Mouse (Mus musculus) 3T3-L1 (cell line): ENCODE measurements around the gene Esrrg.

Source experiments
- DNase-seq: peaks from one replicate; pipeline ENCODE4 v3.0.0-alpha.2; 2015; ENCODE audit warnings: low read depth, low spot score

The Esrrg gene

DNA sequence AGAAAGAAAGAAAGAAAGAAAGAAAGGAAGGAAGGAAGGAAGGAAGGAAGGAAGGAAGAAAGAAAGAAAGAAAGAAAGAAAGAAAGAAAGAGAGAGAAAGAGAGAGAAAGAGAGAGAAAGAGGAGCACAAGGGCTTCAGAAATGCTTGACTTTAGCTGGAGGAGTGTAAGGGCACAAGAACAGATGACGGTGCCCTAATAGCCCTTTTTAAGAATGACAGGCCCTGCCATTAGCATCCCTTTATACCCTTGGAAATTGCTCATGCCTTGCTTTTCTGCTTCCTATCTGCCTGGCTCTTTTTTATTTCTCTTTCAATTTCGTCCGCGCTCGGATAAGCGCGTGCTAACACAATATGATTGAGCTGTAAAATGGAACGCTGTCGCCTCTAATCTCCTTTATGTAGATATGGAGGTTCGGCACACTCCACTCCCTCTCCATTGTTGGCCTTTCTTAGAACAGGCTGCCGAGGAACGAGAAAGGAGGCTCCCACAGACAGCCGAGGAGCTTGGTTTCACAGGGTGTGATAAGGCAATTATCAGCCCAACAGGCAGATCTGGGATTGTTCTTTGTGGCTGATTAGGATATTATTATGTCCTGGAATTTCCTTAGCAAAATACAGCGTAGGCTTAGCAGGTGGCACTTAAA lies 546.0 kb downstream of the Esrrg start:
- no peak for DNase-seq

DNA sequence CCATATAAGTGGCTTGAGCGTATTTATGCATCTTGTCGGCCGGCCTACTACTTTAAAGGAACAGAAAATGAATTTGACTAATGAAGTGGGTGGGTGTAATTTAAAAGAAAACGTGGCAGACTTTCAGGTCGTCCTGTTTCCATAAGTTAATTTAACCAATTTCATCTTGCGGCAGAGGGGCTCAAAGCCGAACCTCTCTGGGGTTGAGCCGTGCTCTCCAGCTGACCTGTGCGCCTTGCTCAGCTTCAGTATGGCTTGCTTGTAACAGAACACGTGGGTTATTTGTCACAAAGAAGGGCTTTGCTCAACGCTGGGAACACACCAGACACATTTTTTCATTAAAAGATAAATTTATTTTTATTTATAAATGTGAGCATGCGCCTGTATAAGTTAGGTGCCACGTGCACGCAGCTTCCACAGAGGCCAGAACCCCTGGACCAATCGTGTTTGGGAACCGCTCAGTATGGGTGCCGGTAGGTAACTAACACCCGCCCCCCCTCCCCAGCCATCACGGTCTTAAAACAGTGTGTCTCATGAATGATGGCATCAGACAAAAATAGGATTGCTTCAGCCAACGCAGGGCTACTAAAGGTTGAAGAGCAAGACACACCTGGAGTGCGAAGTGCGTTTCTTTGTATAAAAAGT lies 546.7 kb downstream of the Esrrg start:
- no peak for DNase-seq

- no peak for DNase-seq
Measured at GRCm38 (mm10) chr1:188156520-188156919, 547.9 kb downstream of the Esrrg start.

- DNase-seq: no peak
Measured at GRCm38 (mm10) chr1:188157237-188157955, 548.8 kb downstream of the Esrrg start.

- DNase-seq: no peak
Measured at GRCm38 (mm10) chr1:188158675-188159074, 550.1 kb downstream of the Esrrg start.

- no peak for DNase-seq
Measured at GRCm38 (mm10) chr1:188159108-188159507, 550.5 kb downstream of the Esrrg start.

- DNase-seq: no peak
Measured at GRCm38 (mm10) chr1:188163058-188163457, 554.5 kb downstream of the Esrrg start.

DNA sequence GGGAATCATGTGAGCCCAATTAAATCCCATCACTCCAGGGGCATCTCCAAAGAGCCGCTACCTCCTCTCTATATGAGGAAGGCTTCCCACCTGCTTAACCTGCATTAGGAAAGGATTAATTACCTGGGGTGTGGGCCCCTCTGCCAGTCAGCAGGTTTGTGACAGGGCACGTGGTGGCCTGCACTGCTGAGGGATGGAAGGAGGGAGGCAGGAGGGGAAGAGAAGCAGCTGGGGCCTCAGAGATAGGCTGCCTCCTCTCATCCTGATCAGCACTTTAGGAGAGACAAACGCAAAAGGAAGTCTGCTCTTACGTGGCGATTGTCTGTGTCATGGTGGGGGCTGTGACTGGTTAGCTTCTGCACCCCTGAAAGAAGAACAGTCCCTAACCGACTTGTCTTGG lies 555.7 kb downstream of the Esrrg start:
- no peak for DNase-seq

- DNase-seq: no peak
Measured at GRCm38 (mm10) chr1:188173859-188174258, 565.3 kb downstream of the Esrrg start.

DNA sequence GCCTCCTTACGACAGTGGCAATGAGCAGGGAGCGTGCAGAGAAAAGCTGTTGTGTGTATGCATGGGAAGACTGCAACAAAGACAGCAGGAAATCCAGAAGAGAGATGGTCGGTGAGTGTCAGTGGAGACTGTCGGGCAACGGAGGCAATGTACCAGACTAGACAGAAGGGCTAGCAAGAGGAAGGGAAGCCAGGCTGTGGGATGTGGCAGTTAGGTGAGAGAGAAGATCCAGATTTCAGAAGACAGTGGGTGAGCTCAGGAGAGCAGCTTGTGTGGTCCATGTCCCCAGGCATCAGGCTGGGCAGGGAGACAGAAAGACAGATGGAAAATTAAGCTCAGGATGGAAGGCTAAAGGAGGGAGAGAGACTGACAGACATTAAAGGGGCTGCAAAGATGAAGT lies 574.4 kb downstream of the Esrrg start:
- DNase-seq: no peak

DNA sequence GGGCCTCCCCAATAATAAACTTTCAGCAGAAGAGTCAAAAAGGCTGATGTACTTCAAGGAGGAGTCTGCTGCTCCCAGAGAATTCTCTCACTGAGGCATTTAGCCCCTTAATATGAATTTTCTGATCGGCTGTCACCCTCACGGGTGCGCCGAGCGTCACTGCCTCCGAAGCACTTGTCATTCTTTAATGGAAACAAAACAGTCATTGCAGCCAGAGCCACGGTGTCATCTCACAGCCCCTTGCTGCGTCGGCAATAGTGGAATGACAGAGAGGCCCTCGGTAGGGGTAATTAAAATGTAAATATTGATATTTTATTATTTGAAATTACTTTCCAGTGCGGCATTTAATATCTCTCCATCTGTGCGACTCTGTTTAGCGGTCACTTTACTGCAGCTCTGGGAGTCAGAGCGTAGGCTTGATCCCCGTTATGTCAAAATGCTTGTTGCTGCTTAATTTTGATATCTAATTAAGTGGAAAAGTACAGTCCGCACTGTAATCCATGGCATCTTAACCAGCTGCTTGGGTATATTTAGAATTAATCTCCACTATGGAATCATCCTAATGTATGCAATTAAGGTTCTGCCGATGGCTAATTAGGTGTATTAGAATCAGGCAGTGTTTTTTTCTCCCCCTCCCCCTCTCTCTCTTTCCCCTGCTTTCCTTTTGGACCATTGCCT lies 578.0 kb downstream of the Esrrg start:
- no peak for DNase-seq

DNA sequence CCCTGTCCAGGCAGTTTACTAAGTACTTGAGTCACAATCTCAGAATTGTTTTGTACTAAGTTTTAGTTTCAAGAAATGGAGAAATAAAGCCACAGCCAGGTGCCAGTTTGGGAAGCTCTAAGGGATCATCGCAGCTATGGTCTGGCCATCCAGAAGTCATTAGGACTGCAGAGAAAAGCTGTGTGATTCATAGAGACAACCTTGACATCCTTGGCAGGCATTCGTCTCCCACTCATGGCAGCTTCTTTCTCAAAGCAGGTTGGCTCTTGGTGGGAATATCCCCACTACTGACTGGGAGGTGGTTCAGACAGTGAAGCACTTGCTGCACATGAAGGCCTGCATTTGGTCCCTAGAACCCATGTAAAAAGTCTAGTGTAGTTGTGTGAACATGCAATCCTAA lies 584.4 kb downstream of the Esrrg start:
- no peak for DNase-seq

DNA sequence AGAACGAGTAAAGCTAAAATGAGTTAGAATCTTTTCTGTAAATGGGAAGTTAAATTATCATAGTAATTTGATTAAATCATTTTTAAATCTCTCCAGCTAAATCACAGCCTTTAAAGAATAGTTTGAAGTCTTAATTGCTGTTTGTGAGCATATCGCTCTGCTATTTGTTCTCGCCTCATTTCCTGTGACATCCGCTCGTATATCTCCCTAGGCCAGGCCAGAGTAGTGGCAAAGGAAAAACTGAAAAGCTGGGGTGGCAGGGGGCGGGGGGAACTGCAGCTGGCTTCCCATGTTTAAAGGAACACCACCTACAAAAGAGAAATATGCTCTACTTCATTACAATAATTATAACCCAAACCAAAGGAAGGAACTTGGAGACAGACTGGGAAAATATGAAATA lies 598.8 kb downstream of the Esrrg start:
- no peak for DNase-seq

DNA sequence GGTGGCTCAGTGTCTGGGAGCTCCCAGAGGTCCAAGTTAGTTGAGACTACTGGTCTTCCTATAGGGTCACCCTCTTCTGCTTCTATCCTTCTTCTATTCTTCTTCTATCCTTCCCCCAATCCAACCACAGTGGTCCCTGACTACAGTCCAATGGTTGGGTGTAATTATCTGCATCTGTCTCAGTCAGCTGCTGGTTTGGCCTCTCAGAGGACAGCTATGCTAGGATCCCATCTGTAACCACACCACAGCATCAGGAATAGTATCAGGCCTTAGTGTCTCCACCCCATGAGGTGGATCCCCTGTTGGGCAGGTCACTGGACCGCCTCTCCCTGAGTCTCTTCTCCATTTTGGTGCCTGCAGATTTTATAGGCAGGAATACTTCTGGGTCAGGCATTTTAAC lies 600.4 kb downstream of the Esrrg start:
- DNase-seq: no peak

GRCm38 (mm10) chr1:188214885-188215611 lies 606.5 kb downstream of the Esrrg start:
- DNase-seq: no peak

DNA sequence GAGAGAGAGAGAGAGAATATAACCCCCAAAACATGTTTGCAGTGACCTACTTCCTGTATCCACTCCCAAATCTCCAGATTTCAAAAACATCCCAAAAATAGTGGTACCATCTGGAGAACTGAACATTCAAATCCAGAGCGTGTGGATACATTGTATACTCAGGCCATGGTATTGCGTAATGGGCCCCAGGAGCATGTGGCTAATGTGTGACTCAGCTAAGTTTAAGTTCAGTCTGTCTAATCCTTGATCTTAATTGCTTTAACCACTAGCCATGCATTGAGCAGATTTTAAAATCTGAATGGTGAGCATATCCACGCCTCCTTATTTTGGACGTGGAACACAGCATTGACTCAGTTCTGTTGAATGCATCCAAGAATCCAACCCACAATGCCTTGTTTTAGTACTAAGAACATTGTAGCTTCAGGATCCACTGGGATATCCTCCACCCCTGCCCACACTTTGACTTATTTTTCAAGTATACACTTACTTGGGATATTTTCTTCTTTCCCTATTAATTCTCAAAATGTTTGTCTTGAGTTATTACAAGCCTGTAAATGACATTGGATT lies 612.7 kb downstream of the Esrrg start:
- DNase-seq: peak; percentile 84

DNA sequence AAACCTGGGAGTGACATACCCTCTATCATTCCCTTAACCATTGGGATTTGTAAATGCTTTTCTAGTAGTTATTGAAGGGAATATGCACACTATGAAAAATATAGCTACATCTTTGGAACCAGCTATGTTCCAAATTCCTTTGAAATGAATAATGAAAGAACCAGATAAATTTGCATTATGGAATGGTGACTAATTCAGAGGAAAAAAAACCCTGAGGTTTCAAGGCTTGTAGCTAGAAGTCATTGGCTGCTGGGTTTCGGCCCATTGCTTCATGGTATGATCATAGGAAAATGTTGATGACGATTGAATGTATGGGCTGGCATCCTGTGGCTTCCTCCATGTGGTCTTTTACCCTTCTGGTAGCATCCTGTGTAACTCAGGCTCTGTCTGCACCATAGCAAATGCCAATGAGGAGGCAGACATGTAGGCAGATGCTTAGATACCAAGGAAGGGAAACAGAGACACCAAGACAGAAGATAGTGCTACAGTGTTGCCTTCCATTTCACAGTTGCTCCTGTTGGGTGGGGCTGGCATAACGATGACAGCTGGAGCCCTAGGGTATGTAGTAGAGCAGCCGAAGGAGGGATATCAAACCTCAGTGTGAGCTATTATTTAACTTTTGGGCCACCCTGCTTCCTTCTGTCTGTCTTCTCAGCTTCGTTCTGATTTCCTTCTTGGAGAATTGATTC lies 624.6 kb downstream of the Esrrg start:
- DNase-seq: peak; percentile 81

GRCm38 (mm10) chr1:188238636-188239035 lies 630.0 kb downstream of the Esrrg start:
- DNase-seq: peak; percentile 69

GRCm38 (mm10) chr1:188241766-188242165 lies 633.2 kb downstream of the Esrrg start:
- peak; percentile 83 for DNase-seq

DNA sequence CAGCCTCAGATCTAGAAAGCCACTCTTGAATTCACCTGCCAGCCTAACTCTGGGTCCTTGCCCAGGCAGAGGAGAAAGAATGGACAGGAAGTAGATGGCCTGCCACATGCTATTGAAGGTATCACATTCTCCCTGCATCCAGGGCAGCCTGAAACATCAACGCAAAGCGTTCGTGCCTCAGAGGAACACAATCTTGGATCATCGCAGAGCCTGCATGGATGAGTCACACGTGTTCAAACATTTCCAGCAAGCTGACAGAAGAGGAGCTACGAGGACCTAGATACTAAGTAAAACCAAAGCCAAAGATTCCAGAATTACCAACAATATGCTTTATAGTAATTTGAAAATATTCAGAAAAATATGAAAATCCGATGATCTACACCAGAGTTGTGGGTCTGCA lies 648.9 kb downstream of the Esrrg start:
- DNase-seq: no peak
